Mouse (Mus musculus) left cerebral cortex, postnatal 10 days (tissue): ENCODE data around the gene Nkiras1. TPM values are rescaled to one million over a fixed set of nuclear protein-coding genes. Genes with fewer than 3 reads are reported as not detected.
"Not testable (repeated sequence)": the region's sequence is repeated elsewhere in the genome, so short reads cannot be mapped to it uniquely, and the experiment has no call there.

Experiments used
- DNase-seq, 2 experiments: peaks; one replicate each; pipeline ENCODE4 v3.0.0; 2021 to 2022; ENCODE audit warnings: low spot score in 2 of 2, mixed read lengths in 1 of 2; ENCODE audit errors: extremely low spot score in 1 of 2
- intact Hi-C: fragments of 180-260 bp; cut with DNase I; formaldehyde crosslinking; loops from one replicate; pipeline ENCODE4 v1.15.1; 2025
- total RNA-seq, 2 experiments: library from RNA; stranded (reverse); gene quantifications; 2 replicates each; pipeline ENCODE4 v1.2.3; 2021

Nkiras1 gene
- 10 to 100 TPM; 78.4 to 83.4 TPM for total RNA-seq

- peak; percentile 99 to 100 for DNase-seq
- intact Hi-C loops = loop anchor here (5.0 kb wide), 1 partner anchor 58 kb away; no protein-coding TSS in a partner anchor
Measured at GRCm38 (mm10) chr14:18270529-18271441, at the start of gene Nkiras1, which contains the start of gene Rpl15. Gene Nkiras1, plus strand, starts transcription at chr14:18271136. Gene Rpl15, minus strand, starts transcription at chr14:18271391.

- intact Hi-C loops = no loop called here
- DNase-seq = no peak
Measured at GRCm38 (mm10) chr14:18221977-18222376, 49.0 kb upstream of the Nkiras1 start.

GRCm38 (mm10) chr14:18225431-18225830 is 45.5 kb upstream of the Nkiras1 start:
- intact Hi-C loops = not testable (repeated sequence)

GRCm38 (mm10) chr14:18226181-18226580 is 44.8 kb upstream of the Nkiras1 start:
- DNase-seq, intact Hi-C loops: not testable (repeated sequence)

More at GRCm38 (mm10) chr14:18225431-18225830, 45.5 kb upstream of the Nkiras1 start:
- not testable (repeated sequence) for DNase-seq

DNA sequence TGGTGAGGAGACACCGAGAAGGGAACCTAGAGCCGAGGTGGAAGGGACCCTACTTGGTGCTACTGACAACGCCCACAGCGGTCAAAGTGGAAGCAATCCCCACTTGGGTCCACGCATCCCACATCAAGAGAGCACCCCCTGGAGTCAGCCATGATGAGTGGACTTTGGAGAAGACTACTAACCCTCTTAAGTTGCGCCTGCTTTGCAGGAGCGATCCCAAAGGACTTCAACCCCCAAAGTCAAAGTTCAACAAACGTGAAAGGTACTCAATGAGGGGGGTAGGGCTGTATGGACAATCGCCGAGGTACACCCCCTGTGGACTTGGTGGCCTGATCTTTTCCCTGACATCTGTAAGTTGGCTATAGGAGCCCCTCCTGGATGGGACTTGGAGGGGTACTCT is 41.2 kb upstream of the Nkiras1 start:
- DNase-seq, intact Hi-C loops: not testable (repeated sequence)

DNA sequence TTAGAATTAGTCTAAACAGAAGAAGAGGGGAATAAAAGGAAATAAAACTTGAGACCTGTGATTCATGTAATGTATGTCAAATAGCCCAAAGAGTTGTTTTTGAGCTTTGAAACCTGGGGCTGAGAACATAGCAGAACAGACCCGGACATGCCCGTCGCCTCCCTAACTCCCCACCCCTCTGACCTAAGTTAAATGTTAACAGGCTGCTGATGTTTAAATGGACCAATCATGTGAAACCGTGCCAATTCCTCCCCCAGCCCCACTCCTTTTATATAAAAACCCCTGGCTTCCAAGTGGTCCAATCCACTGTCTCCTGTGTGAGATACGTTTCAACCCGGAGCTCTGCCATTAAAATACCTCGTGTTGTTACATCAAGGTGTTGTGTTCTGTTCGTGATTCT is 39.1 kb upstream of the Nkiras1 start:
- DNase-seq, intact Hi-C loops: not testable (repeated sequence)

GRCm38 (mm10) chr14:18233076-18233475 is 37.9 kb upstream of the Nkiras1 start:
- no peak for DNase-seq
- intact Hi-C loops = no loop called here

- intact Hi-C loops = no loop called here
- DNase-seq = no peak
Measured at GRCm38 (mm10) chr14:18233981-18234960, 36.7 kb upstream of the Nkiras1 start.

GRCm38 (mm10) chr14:18236496-18237235 is 34.3 kb upstream of the Nkiras1 start:
- intact Hi-C loops, DNase-seq: not testable (repeated sequence)

- intact Hi-C loops = no loop called here
- no peak for DNase-seq
Measured at GRCm38 (mm10) chr14:18237381-18237780, 33.6 kb upstream of the Nkiras1 start.

- intact Hi-C loops = no loop called here
- DNase-seq = peak; percentile 96 to 99
Measured at GRCm38 (mm10) chr14:18238131-18238749, 32.7 kb upstream of the Nkiras1 start.

GRCm38 (mm10) chr14:18238750-18239731 is 31.9 kb upstream of the Nkiras1 start, which contains the start of gene Nr1d2:
Gene Nr1d2, minus strand, starts transcription at chr14:18239127.
- peak; percentile 96 to 100 for DNase-seq
- intact Hi-C loops = no loop called here

DNA sequence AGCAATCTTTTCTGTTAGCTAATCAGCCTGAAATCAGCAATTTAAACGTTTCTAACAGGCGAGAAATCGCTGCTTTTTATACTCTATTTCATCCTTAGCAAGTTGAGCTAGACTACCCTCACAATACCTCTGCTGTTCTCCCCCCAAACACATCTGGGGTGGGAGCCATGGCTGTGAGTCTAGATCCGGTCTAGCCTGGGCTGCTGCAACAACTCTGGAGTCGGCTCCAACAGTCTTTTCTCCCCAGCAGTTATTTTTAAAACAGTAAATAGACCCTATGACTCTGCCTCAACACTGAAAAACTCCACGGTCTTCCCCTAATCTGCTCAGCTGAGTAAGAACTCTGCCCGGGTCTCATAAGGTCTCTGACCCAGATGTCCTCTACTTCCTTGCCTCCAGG is 30.8 kb upstream of the Nkiras1 start:
- DNase-seq = no peak
- intact Hi-C loops = no loop called here

DNA sequence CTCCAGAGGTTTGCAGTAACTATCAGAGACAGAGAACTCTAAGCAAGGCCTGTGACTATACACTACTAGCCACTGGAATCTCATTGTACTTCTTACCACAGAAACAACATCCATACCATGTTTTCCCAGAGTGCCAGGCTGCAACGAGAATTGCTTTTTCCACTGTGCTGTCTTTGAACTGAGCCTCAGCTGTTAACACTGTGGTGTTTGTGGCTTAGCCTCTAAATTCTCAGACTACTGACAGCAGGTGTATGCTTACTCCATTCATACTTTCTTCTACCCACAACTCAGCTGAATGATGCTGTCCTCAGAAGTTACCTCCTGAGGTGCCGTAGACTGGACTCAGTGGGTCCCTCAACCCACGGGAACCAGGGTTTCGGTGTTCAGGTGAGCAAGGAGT is 29.1 kb upstream of the Nkiras1 start:
- intact Hi-C loops = no loop called here
- DNase-seq = no peak

DNA sequence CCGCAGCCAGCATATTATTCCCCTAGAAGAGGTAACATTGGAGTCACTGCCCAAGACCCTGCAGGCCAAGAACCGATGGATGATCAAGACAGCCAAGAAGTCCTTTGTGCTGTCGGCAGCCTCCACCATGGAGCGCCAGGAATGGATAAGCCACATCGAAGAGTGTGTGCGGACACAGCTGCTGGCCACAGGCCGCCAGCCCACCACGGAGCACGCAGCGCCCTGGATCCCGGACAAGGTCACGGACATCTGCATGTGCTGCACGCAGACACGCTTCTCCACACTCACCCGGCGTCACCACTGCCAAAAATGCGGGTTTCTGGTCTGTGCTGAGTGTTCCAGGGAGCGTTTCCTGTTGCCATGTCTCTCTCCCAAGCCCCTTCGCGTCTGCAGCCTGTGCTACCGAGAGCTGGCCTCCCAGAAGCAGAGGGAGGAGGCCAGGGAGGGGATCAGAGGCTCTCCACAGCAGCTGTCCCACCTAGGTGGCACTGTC is 28.3 kb upstream of the Nkiras1 start:
- DNase-seq = peak in 1 of 2 experiments; percentile 45
- intact Hi-C loops = no loop called here

GRCm38 (mm10) chr14:18261203-18261602 is 9.7 kb upstream of the Nkiras1 start:
- intact Hi-C loops = no loop called here
- DNase-seq = no peak

DNA sequence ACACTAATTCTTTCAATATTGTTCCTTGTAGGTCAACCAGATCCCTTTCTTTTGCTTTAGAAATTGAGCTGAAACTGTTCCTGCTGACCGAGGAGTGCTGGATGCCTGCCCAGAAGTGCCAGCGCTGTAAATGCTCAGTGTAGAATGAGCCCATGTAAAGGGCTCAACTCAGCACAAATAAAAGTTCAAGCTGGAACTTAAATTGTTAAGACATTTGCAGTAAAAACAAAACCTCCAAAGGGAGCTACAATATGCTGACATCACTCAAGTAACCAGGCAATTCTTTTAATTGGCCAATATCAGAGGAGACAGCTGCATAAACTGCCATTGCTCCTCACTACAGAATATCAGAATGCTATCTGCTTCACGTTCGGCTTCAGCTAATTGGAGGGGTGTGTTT is 7.5 kb upstream of the Nkiras1 start:
- intact Hi-C loops = no loop called here
- peak in 1 of 2 experiments; percentile 57 for DNase-seq
